Mouse (Mus musculus) MEL (cell line): ENCODE results near the gene Samd8. TPM values are rescaled to one million over a fixed set of nuclear protein-coding genes. Genes with fewer than 3 reads are reported as not detected.
A peak's percentile ranks its signal among the peaks of the same experiment; 100 is the strongest.

Source experiments
- DNase-seq: peaks from one replicate; pipeline ENCODE4 v3.0.0; 2011; ENCODE audit warnings: low read depth, low spot score
- H3K27ac ChIP-seq: 2 replicates; pipeline ENCODE4 v1.5.1; 2012; ENCODE audit warnings: low read depth, mild to moderate bottlenecking, control low read depth, low read length, moderate library complexity; ENCODE audit not compliant: control insufficient read depth
- H3K27me3 ChIP-seq, 2 experiments: fragments of 150-350 bp in 1 of 2; sonication (generic) in 1 of 2; 2 replicates each; pipeline ENCODE4 v1.6.1; 2012; ENCODE audit warnings: low read length in 2 of 2, mild to moderate bottlenecking in 2 of 2, improper control_type of control experiment in 1 of 2, moderate library complexity in 1 of 2; ENCODE audit not compliant: insufficient read depth in 2 of 2, control insufficient read depth in 1 of 2
- H3K36me3 ChIP-seq, 2 experiments: 2 replicates each; pipeline ENCODE4 v1.6.1; 2012 to 2014; ENCODE audit warnings: low read length in 2 of 2, improper control_type of control experiment in 1 of 2, inconsistent platforms in 1 of 2, mild to moderate bottlenecking in 1 of 2; ENCODE audit not compliant: insufficient read depth in 2 of 2, control insufficient read depth in 1 of 2
- H3K4me1 ChIP-seq, 2 experiments: fragments of 150-350 bp in 1 of 2; sonication (generic) in 1 of 2; 2 replicates each; pipeline ENCODE4 v1.6.1; 2012; ENCODE audit warnings: low read length in 2 of 2, improper control_type of control experiment in 1 of 2, mild to moderate bottlenecking in 1 of 2; ENCODE audit not compliant: insufficient read depth in 2 of 2, control insufficient read depth in 1 of 2
- H3K4me3 ChIP-seq, 2 experiments: fragments of 150-350 bp in 1 of 2; sonication (generic) in 1 of 2; 2 replicates each; pipeline ENCODE4 v1.5.1; 2012; ENCODE audit warnings: low read depth in 2 of 2, low read length in 2 of 2, mild to moderate bottlenecking in 2 of 2, moderate library complexity in 2 of 2, control low read depth in 1 of 2, improper control_type of control experiment in 1 of 2; ENCODE audit not compliant: control insufficient read depth in 1 of 2, insufficient read depth in 1 of 2
- H3K79me2 ChIP-seq: 2 replicates; pipeline ENCODE4 v1.6.1; 2012; ENCODE audit warnings: mild to moderate bottlenecking, low read length, moderate library complexity; ENCODE audit not compliant: control insufficient read depth, poor library complexity, insufficient read depth
- H3K9ac ChIP-seq: 2 replicates; pipeline ENCODE4 v1.6.1; 2012; ENCODE audit warnings: low read depth, mild to moderate bottlenecking, control low read depth, low read length, moderate library complexity; ENCODE audit not compliant: control insufficient read depth, poor library complexity, severe bottlenecking
- H3K9me3 ChIP-seq: fragments of 150-350 bp; sonication (generic); replicated peaks from 2 replicates; pipeline ENCODE4 v1.6.1; 2012; ENCODE audit warnings: mild to moderate bottlenecking, low read length, improper control_type of control experiment, moderate library complexity; ENCODE audit not compliant: insufficient read depth
- BHLHE40 ChIP-seq: IDR thresholded peaks from 2 replicates; pipeline ENCODE4 v1.6.1; 2012; ENCODE audit warnings: low read depth, mild to moderate bottlenecking, inconsistent platforms, low read length, improper control_type of control experiment, borderline replicate concordance
- CHD1 ChIP-seq: IDR thresholded peaks from 2 replicates; pipeline ENCODE4 v1.6.1; 2012; ENCODE audit warnings: low read depth, mild to moderate bottlenecking, inconsistent platforms, low read length, improper control_type of control experiment
- ELF1 ChIP-seq: IDR thresholded peaks from 2 replicates; pipeline ENCODE4 v1.6.1; 2014; ENCODE audit warnings: low read depth, mild to moderate bottlenecking, inconsistent platforms, low read length, improper control_type of control experiment, moderate library complexity
- EP300 ChIP-seq, 2 experiments: IDR thresholded peaks; 2 replicates each; pipeline ENCODE4 v1.6.1; 2011; ENCODE audit warnings: improper control_type of control experiment in 2 of 2, low read length in 2 of 2, low read depth in 1 of 2, mild to moderate bottlenecking in 1 of 2
- ETS1 ChIP-seq: IDR thresholded peaks from 2 replicates; pipeline ENCODE4 v1.6.1; 2012; ENCODE audit warnings: low read depth, mild to moderate bottlenecking, inconsistent platforms, low read length, improper control_type of control experiment, moderate library complexity
- GABPA ChIP-seq: IDR thresholded peaks from 2 replicates; pipeline ENCODE4 v1.6.1; 2012; ENCODE audit warnings: low read depth, mild to moderate bottlenecking, inconsistent platforms, low read length, improper control_type of control experiment, moderate library complexity
- HCFC1 ChIP-seq: IDR thresholded peaks from 2 replicates; pipeline ENCODE4 v1.6.1; 2012; ENCODE audit warnings: low read depth, mild to moderate bottlenecking, inconsistent platforms, low read length, improper control_type of control experiment, moderate library complexity
- JUND ChIP-seq: IDR thresholded peaks from 2 replicates; pipeline ENCODE4 v1.6.1; 2011; ENCODE audit warnings: low read depth, mild to moderate bottlenecking, improper control_type of control experiment, low read length
- KAT2A ChIP-seq: conservative IDR thresholded peaks from 2 replicates; pipeline ENCODE4 v1.6.1; 2012; ENCODE audit warnings: low read depth, low read length, improper control_type of control experiment, inconsistent platforms
- MAFK ChIP-seq: IDR thresholded peaks from 2 replicates; pipeline ENCODE4 v1.6.1; 2011; ENCODE audit warnings: low read depth, mild to moderate bottlenecking, low read length, improper control_type of control experiment, borderline replicate concordance
- MAZ ChIP-seq: IDR thresholded peaks from 2 replicates; pipeline ENCODE4 v1.6.1; 2012; ENCODE audit warnings: low read depth, mild to moderate bottlenecking, inconsistent platforms, low read length, improper control_type of control experiment
- MYB ChIP-seq: IDR thresholded peaks from 2 replicates; pipeline ENCODE4 v1.6.1; 2011; ENCODE audit warnings: mild to moderate bottlenecking, low read depth, low read length, improper control_type of control experiment
- NELFE ChIP-seq: IDR thresholded peaks from 2 replicates; pipeline ENCODE4 v1.6.1; 2011; ENCODE audit warnings: low read depth, low read length, improper control_type of control experiment
- POLR2A ChIP-seq, 2 experiments: IDR thresholded peaks; 2 replicates each; pipeline ENCODE4 v1.6.1; 2011 to 2012; ENCODE audit warnings: low read length in 2 of 2, mild to moderate bottlenecking in 2 of 2, control low read depth in 1 of 2, improper control_type of control experiment in 1 of 2, low read depth in 1 of 2, moderate library complexity in 1 of 2; ENCODE audit not compliant: control insufficient read depth in 1 of 2, insufficient read depth in 1 of 2, poor library complexity in 1 of 2
- POLR2AphosphoS2 ChIP-seq: IDR thresholded peaks from 2 replicates; pipeline ENCODE4 v1.6.1; 2011; ENCODE audit warnings: low read length, improper control_type of control experiment
- RAD21 ChIP-seq: IDR thresholded peaks from 2 replicates; pipeline ENCODE4 v1.6.1; 2011; ENCODE audit warnings: mild to moderate bottlenecking, low read depth, low read length, improper control_type of control experiment
- RCOR1 ChIP-seq: IDR thresholded peaks from 2 replicates; pipeline ENCODE4 v1.6.1; 2012; ENCODE audit warnings: low read depth, mild to moderate bottlenecking, inconsistent platforms, low read length, improper control_type of control experiment
- SMC3 ChIP-seq: IDR thresholded peaks from 2 replicates; pipeline ENCODE4 v1.6.1; 2011; ENCODE audit warnings: low read depth, low read length, improper control_type of control experiment
- TBP ChIP-seq: IDR thresholded peaks from 2 replicates; pipeline ENCODE4 v1.8.0; 2011; ENCODE audit warnings: low read depth, low read length, improper control_type of control experiment
- TCF12 ChIP-seq: IDR thresholded peaks from 2 replicates; pipeline ENCODE4 v1.6.1; 2014; ENCODE audit warnings: low read depth, mild to moderate bottlenecking, inconsistent platforms, low read length, improper control_type of control experiment, moderate library complexity
- UBTF ChIP-seq: IDR thresholded peaks from 2 replicates; pipeline ENCODE4 v1.6.1; 2012; ENCODE audit warnings: low read depth, mild to moderate bottlenecking, inconsistent platforms, low read length, improper control_type of control experiment, moderate library complexity, borderline replicate concordance; ENCODE audit not compliant: insufficient read depth
- USF2 ChIP-seq, 2 experiments: IDR thresholded peaks; 2 replicates each; pipeline ENCODE4 v1.6.1; 2011 to 2012; ENCODE audit warnings: improper control_type of control experiment in 2 of 2, low read length in 2 of 2, borderline replicate concordance in 1 of 2, inconsistent platforms in 1 of 2, low read depth in 1 of 2, mild to moderate bottlenecking in 1 of 2; ENCODE audit not compliant: insufficient read depth in 1 of 2
- ZC3H11A ChIP-seq: IDR thresholded peaks from 2 replicates; pipeline ENCODE4 v1.6.1; 2012; ENCODE audit warnings: low read depth, mild to moderate bottlenecking, inconsistent platforms, low read length, improper control_type of control experiment
- ZMIZ1 ChIP-seq: IDR thresholded peaks from 2 replicates; pipeline ENCODE4 v1.6.1; 2012; ENCODE audit warnings: low read depth, mild to moderate bottlenecking, inconsistent platforms, low read length, improper control_type of control experiment, moderate library complexity
- polyA plus RNA-seq, 2 experiments: library from polyadenylated mRNA; stranded (reverse) in 1 of 2; unstranded in 1 of 2; fragments of >175 nt in 1 of 2; fragments of >200 nt in 1 of 2; gene quantifications; 2 replicates each; pipeline versions ENCODE4 v1.2.1 to v1.2.4; 2012; ENCODE audit warnings: low replicate concordance in 2 of 2, low read depth in 1 of 2; ENCODE audit not compliant: insufficient read length in 2 of 2, insufficient read depth in 1 of 2, missing spikeins in 1 of 2
- total RNA-seq: library from RNA; depleted of rRNA; stranded (reverse); fragments of 300-350 nt; gene quantifications from 2 replicates; pipeline ENCODE4 v1.2.3, GENCODE M21; 2012

The Samd8 gene
- total and polyA plus RNA-seq, 3 experiments, result 5.8 to 6.8 TPM; not detected in 1

DNA sequence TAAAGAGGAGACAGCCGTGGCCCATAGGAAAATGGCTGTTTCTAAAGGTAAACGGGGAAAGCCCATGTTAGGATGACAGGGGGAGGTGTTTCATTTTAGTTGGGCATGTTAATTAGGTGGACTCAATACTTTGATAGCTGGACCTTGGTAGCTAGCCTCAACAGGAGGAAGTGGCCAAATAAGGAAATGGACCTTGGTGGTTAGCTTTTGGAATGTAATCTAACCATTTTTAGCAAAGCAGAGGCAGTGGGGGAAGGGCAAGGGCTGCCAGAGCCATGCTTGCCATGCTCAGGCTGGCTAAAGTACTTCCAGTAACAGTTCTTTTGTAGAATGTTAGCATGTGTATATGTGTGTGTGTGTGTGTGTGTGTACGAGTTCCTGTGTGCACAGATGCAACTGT lies 63.5 kb downstream of the Samd8 start (continued):
- TF ChIP-seq NELFE (peak; percentile 18; the same call in 1 of the 2 replicates), JUND (no peak), USF2 (IDR thresholded peaks at IDR 0.05; ENCODE audit: borderline replicate concordance in 1 of 2, insufficient read depth in 1 of 2, low read depth in 1 of 2, low read length in 2 of 2) (no peak), MAZ (no peak), RAD21 (no peak), HCFC1 (no peak), GABPA (no peak), TCF12 (0 out of 2 replicates have a peak, but pooled peaks have one; percentile 6), ZC3H11A (no peak)
- TF ChIP-seq, all 39 proteins: peak for 7

DNA sequence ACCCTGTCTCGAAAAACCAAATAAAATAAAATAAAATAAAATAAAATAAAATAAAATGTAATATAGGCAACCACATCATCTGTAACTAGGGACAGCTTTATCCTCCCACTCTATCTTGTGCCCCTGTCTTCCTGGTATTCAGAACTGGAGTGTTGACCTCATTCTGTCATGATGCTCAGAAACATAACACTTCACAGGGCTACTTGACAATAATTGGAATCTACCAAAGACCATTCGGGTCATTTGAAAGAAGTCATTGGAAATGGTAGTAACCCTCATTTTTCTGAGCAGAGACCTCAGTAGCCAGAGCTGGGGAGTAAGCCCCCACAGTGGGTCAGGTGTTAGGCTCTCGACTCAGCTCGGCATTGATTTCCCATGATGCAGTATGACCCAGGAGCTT lies 64.3 kb downstream of the Samd8 start:
- no peak for DNase-seq
- TF ChIP-seq ZMIZ1 (no peak), MAFK (no peak), TCF12 (no peak), MAZ (no peak)
- H3K4me1 ChIP-seq, result peaks cover 13 to 21% of the 10 kb centered on the region in 2 experiments
- H3K9me3 ChIP-seq, result no peaks in the 10 kb centered on the region
- H3K36me3 ChIP-seq, result peaks cover 0 to 13% of the 10 kb centered on the region in 2 experiments; a peak in 2 of 4 replicates
- no peak overlapping the region for H3K9ac ChIP-seq
- no peak overlapping the region for H3K4me3 ChIP-seq
- H3K27ac ChIP-seq, result no peak overlapping the region
- no peaks in the 10 kb centered on the region for H3K79me2 ChIP-seq
- H3K27me3 ChIP-seq, result no peaks in the 10 kb centered on the region

- peaks cover 0 to 13% of the 10 kb centered on the region in 2 experiments; a peak in 2 of 4 replicates for H3K36me3 ChIP-seq
- no peak for DNase-seq
Measured at GRCm38 (mm10) chr14:21816255-21816654, 65.9 kb downstream of the Samd8 start.

DNA sequence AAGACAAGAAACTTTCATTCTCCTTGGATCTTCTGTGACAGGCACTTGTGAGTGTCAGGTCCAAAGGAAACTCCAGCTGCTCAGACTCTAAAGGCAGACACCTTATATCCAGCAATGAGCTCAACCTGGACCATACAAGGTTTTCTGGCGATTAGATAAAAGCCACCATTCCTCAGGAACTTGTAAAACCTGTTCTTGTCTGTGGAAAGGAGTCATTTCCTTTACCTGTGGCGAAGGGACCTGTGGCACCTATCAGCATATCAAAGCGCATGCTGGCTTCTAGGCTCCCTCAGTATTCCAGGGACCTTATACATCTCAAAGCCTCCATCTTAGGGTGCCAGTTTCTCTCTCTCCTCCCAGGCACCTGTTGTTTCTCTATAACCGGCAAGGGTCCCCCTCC lies 67.1 kb downstream of the Samd8 start:
- H3K27me3 ChIP-seq, result no peaks in the 10 kb centered on the region
- H3K4me3 ChIP-seq, result no peak overlapping the region
- H3K9ac ChIP-seq, result no peak overlapping the region
- no peaks in the 10 kb centered on the region for H3K79me2 ChIP-seq
- H3K9me3 ChIP-seq, result no peaks in the 10 kb centered on the region
- H3K36me3 ChIP-seq, result peaks cover 0 to 17% of the 10 kb centered on the region in 2 experiments; a peak in 2 of 4 replicates
- DNase-seq, result no peak
- H3K4me1 ChIP-seq, result peaks cover 8 to 15% of the 10 kb centered on the region in 2 experiments
- H3K27ac ChIP-seq, result no peak overlapping the region
- TF ChIP-seq KAT2A, result no peak
- TF ChIP-seq ELF1, result no peak
- TF ChIP-seq EP300 (IDR thresholded peaks at IDR 0.05; ENCODE audit: low read depth in 1 of 2, low read length in 2 of 2), result no peak
- no peak for TF ChIP-seq ETS1
- no peak for TF ChIP-seq BHLHE40
- no peak for TF ChIP-seq TBP
- TF ChIP-seq MYB, result no peak
- no peak for TF ChIP-seq POLR2AphosphoS2
- TF ChIP-seq MAFK, result no peak
- no peak for TF ChIP-seq CHD1
- TF ChIP-seq RCOR1, result no peak
- TF ChIP-seq UBTF, result no peak
- TF ChIP-seq POLR2A (IDR thresholded peaks at IDR 0.05; ENCODE audit: control insufficient read depth in 1 of 2, insufficient read depth in 1 of 2, low read depth in 1 of 2, low read length in 2 of 2, poor library complexity in 1 of 2), result no peak
- no peak for TF ChIP-seq TCF12
- TF ChIP-seq SMC3, result no peak

More at GRCm38 (mm10) chr14:21816255-21816654, 65.9 kb downstream of the Samd8 start:
- peaks cover 13 to 20% of the 10 kb centered on the region in 2 experiments for H3K4me1 ChIP-seq
- no peaks in the 10 kb centered on the region for H3K79me2 ChIP-seq
- H3K4me3 ChIP-seq, result no peak overlapping the region
- no peak overlapping the region for H3K27ac ChIP-seq
- H3K27me3 ChIP-seq, result no peaks in the 10 kb centered on the region
- H3K9me3 ChIP-seq, result no peaks in the 10 kb centered on the region
- no peak overlapping the region for H3K9ac ChIP-seq
- TF ChIP-seq NELFE (no peak), ETS1 (no peak)
